Mouse (Mus musculus): ENCODE measurements around the gene Armh1.

DNA sequence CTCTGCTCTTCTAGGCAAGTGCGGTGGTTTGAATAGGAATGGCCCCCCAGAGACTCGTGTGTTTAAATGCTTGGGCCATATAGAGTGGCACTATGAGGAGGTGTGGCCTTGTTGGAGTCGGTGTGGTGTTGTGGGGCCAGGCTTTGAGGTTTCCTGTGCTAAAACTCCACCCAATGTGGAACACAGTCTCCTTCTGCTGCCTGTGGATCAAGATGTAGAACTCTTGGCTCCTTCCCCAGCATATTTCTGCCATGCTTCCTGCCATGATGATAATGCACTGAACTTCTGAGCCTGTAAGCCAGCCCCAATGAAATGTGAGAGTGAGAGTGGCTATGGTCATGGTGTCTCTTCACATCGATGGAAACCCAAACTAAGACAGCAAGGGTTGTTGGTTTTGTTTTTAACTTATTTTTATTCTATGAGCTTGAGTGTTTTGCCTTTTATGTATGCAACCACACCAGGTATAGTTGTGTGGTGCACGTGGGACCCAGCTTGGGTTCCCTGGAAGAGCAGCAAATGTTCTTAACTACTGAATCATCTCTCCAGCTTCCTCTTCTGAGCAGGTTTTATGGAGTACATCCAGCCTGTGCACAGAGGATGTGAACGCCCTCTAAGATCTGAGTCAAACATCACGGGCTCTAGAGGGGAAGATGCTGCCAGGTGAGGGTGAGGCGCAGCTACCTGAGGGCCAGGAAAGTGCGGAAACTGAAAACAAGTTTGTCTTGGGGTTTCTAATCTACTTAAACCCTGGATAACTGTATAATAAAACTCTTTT lies 31.0 kb downstream of the Armh1 start:
- no peak for TF ChIP-seq CTCF (conservative IDR thresholded peaks at IDR 0.05; ENCODE audit: low read length)
- no peak for TF ChIP-seq NANOG (IDR thresholded peaks at IDR 0.05; ENCODE audit: borderline replicate concordance, low read length)
- TF ChIP-seq POU5F1 (IDR thresholded peaks at IDR 0.05; ENCODE audit: borderline replicate concordance, low read length) = no peak

Data from E14TG2a.4 (cell line).